Mouse (Mus musculus): Measurements from ENCODE around the gene Dnal4.

DNA sequence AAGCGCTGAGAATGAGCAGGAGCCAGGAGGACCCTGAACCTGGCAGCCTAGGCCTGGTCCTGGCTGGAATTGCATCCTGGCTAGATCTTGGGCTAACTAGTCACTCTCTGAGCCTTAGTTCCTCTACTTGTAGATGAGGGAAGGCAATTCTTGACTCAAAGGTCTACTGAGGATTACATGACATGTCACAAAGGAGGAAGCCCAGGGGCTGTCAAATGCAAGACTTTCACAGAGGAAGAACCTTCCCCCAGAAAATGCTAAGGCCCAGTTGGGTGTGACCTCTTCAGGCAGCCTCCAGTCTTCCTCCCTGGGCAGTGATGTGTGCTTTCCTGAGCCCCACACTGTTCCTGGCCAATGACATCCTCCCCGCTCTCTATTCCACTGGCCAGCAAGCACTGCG is 20.5 kb downstream of the Dnal4 start:
- TF ChIP-seq CTCF (IDR thresholded peaks at IDR 0.05; ENCODE audit: low read depth) (no peak), EP300 (IDR thresholded peaks at IDR 0.05; ENCODE audit: low read depth) (no peak)
